Mouse (Mus musculus) cerebellum, adult 2 months (tissue): Measurements from ENCODE around the gene Siae.

Experiments used
- CTCF ChIP-seq: fragments of 200-500 bp; IDR thresholded peaks from 2 replicates; pipeline ENCODE4 v1.5.1; 2011; ENCODE audit warnings: low read depth, mild to moderate bottlenecking, control low read depth, low read length, moderate library complexity, borderline replicate concordance; ENCODE audit not compliant: insufficient read depth
- POLR2A ChIP-seq: fragments of 200-500 bp; IDR thresholded peaks from 2 replicates; pipeline ENCODE4 v1.6.1; 2011; ENCODE audit warnings: low read length, control low read depth, borderline replicate concordance; ENCODE audit not compliant: insufficient read depth

DNA sequence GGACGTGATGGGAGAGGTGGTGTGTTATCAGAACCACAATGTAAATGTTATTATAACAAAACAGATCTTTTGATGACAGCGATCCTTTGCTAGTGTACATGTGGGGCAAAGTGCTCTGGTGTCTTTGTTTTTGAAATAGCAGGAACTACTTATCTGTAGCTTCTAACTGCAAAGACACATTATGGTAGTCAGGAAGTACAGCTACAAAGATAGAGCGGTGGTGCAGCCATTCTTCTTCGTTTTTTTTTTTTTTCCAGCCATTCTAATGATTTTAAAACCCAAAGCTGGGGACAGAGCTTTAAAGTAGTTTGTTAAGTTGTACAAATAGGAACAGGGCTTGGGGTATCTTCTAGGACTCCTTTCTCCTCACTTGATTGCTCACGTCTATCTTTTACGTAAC, 103.9 kb downstream of the Siae start:
- TF ChIP-seq CTCF (no peak), POLR2A (no peak)
